Mouse (Mus musculus): ENCODE results near the gene Ehd2. TPM values are rescaled to one million over a fixed set of nuclear protein-coding genes. Genes with fewer than 3 reads are reported as not detected.
A peak's percentile ranks its signal among the peaks of the same experiment; 100 is the strongest.

Ehd2 gene
- polyA plus RNA-seq (2016; fragmentation: Nextera tagmentation; extraction: Ambion mirVana) = 6.6 and 7.6 TPM in 2 replicates

DNA sequence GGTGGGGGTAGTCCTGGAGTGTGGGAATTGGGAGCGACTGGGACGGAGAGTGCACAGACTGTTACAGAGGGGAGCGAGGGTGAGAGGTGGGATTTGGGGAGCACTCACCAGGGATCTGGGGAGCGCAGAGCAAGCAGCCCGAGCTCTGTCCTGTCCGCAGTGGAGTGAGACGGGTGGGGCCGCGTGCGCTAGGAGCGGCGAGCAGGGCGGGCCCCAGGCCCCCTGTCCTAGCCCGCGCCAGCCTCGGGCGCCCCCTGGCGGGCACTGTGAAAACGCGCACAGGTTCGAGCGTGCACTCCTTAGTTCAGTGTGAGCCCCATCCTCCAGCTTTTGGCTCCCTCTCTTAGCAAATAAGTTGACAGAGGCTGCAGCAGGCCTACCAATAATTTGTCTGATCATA lies at the start of gene Ehd2:
Gene Ehd2, minus strand, starts transcription at position 256 of the 400 bp plus-strand sequence.
- peaks cover 28% of the 10 kb centered on the region for H3K36me3 ChIP-seq (replicated peaks)
- peaks cover 11% of the 10 kb centered on the region for H3K4me1 ChIP-seq
- peak within 1 kb of the TSS; percentile 30 for H3K4me3 ChIP-seq (replicated peaks)
- no peak within 1 kb of the TSS for H3K27ac ChIP-seq
- H3K9ac ChIP-seq = no peak within 1 kb of the TSS
- H3K4me2 ChIP-seq = peak within 1 kb of the TSS; percentile 49
- ATAC-seq (ENCODE audit: low FRiP score) = peak; percentile 87
- H3K27me3 ChIP-seq = no peaks in the 10 kb centered on the region
- no peaks in the 10 kb centered on the region for H3K9me3 ChIP-seq
- under 1% methylated on average over 22 of the region's 22 CpGs for WGBS

DNA sequence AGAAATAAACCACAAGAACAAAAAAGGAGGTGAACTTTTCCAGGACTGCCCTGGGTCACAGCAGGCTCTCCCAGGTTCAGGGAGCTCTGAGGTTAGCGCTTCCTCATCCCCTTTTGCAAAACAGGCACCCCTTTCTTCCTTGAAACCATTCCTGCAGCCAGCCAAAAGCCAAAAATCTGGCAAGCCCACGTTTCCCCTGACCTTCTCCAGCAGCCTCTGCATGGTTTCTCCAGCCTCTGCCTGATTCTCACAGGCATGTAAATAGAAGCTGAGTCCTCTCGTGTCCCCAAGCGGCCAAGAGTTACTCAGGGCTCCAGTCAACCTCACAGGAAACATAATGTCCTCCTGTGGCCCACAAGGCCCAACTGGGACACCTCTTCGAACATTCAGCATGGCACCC lies 48.0 kb upstream of the Ehd2 start:
- Histone ChIP-seq H3K36me3 (replicated peaks) (peaks cover 15% of the 10 kb centered on the region; the same call in 1 of the 2 replicates), H3K4me3 (replicated peaks) (no peak overlapping the region), H3K27me3 (no peaks in the 10 kb centered on the region), H3K9me3 (no peaks in the 10 kb centered on the region), H3K9ac (no peak overlapping the region), H3K27ac (no peak overlapping the region), H3K4me1 (0 out of 2 replicates have a peak, but pooled peaks cover 2% of the 10 kb centered on the region), H3K4me2 (no peak overlapping the region)
- no peak for ATAC-seq (ENCODE audit: low FRiP score)
- 84% methylated on average over 5 of the region's 5 CpGs for WGBS

DNA sequence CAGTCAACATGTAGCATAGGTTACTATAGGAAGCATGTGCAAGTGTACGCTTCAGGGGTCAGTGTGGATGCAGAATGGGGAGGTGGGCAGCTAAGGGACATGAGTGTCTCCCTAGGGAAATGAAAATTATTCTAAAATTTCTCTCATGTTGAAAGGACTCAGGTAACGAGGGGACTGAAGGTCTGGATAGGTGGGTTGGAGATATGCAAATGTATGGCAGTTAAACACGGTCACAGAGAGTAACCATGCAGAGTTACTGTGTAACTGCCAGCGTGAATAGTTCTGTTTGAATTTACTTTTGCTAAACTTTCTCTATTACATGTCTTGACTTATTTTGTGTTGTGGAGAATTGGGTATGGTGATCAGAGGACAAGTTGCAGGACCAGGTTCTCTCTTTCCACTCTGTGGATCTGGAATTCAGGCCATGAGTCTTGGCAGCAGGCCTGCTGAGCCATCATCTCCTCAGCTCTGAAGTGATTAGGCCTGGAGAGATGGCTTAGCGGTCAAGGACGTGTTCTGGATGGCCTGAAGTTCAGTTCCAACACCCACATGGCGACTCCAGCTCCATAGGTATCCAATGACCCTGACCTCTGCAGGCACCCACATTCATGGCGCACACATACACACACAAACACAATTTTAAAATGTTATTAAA lies 47.3 kb upstream of the Ehd2 start:
- H3K4me3 ChIP-seq (replicated peaks) = no peak overlapping the region
- H3K36me3 ChIP-seq (replicated peaks) = peaks cover 15% of the 10 kb centered on the region; the same call in 1 of the 2 replicates
- H3K9ac ChIP-seq = no peak overlapping the region
- H3K9me3 ChIP-seq = no peaks in the 10 kb centered on the region
- WGBS = 93% methylated on average over 8 of the region's 8 CpGs
- no peak overlapping the region for H3K27ac ChIP-seq
- H3K4me1 ChIP-seq = 0 out of 2 replicates have a peak, but pooled peaks cover 2% of the 10 kb centered on the region
- ATAC-seq (ENCODE audit: low FRiP score) = no peak
- H3K4me2 ChIP-seq = no peak overlapping the region
- H3K27me3 ChIP-seq = no peaks in the 10 kb centered on the region

DNA sequence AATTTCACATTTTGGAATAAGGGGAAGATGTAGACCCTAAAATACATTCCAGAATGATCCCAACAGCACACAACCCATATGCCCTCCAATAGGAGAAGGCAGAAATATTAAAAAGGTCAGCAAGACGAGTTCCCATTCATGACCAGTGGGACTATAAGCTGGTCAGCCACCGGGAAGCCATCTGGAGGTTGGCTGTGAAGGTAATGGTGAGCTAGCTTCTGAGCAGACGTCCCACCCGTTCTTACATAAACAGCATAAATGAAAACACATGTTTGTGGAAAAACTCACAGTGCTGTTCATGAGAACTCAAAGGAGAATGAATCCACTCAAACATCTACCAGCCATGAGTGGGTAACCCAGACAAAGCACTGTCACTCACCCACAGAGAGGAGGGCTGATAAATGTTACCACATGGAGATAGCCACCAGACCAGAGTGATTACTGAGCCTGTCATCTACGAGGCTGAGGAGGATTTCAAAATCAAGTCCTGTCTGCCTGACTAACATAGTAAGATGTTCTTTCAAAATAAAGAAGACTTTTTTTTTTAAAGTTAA lies 46.4 kb upstream of the Ehd2 start:
- peaks cover 15% of the 10 kb centered on the region; the same call in 1 of the 2 replicates for H3K36me3 ChIP-seq (replicated peaks)
- ATAC-seq (ENCODE audit: low FRiP score) = no peak

DNA sequence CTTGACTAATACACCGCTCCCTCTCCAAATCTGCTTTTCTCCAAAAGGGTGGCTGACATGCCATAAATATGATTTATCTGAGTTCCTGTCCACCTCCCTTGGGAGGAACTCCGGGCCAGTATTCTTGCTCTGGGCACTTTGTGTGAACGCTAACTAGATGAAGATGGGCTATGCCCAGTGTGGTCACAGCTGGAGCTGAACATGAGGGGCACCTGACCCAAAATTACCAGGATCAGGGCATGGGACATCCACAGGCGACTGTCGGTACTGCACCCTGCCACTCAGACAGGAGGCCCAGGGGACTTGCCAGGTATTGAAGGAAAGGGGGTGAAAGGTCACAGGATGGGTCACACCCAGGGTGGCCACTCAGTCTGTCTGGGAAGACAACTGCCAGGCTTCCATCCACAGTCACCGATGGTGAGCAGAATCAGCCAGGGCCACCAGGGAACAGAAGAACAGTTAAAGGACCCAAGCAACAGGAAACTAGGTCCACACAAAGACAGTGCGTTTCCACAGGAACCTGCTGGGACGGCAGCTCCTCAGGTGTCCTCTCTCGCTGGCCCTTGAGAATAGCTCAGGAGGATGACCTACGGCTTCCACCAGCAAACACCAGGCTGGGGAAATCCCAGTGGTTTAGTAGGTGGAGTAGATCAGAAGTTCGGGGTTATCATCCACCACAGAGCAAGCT lies 45.4 kb upstream of the Ehd2 start:
- no peak for ATAC-seq (ENCODE audit: low FRiP score)
- WGBS = 82% methylated on average over 11 of the region's 11 CpGs

More for the DNA sequence above, 46.4 kb upstream of the Ehd2 start:
- no peak overlapping the region for H3K9ac ChIP-seq
- H3K4me1 ChIP-seq = 0 out of 2 replicates have a peak, but pooled peaks cover 2% of the 10 kb centered on the region
- H3K4me3 ChIP-seq (replicated peaks) = no peak overlapping the region
- 86% methylated on average over 5 of the region's 5 CpGs for WGBS
- no peaks in the 10 kb centered on the region for H3K27me3 ChIP-seq
- H3K9me3 ChIP-seq = no peaks in the 10 kb centered on the region
- H3K27ac ChIP-seq = no peak overlapping the region
- no peak overlapping the region for H3K4me2 ChIP-seq

DNA sequence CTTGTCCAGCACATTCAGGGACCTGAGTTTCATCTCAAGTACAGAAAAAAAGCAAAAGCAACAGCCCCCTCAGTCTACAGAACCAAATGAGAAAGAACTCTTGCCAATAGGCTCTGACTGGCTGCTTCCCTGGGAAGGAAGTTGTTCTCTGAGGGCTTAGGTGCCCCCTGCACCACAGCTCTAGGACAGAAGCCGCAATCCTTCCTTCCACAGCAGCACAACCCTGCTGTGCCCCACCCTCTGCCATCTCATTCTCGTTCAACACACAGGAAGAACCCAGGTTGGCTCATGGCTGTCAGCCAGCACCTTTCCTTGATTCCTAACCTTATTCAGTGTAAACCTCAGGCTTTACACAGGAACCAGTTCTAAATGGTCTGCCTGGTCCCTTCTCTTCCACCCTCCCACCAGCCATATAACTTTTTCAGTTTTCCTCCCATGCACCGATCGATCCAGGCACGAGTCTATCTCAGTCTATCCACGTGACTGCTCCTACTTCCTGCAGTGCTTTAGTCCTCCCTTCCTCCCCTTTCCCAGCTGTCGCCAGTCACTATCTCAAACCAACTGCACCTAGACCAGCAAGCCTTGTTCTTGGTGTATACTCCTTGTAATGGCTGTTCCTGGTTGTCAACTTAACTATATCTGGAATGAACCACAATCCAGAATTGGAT lies 44.2 kb upstream of the Ehd2 start:
- Histone ChIP-seq H3K27ac (no peak overlapping the region), H3K27me3 (no peaks in the 10 kb centered on the region), H3K9ac (no peak overlapping the region), H3K9me3 (no peaks in the 10 kb centered on the region), H3K4me3 (replicated peaks) (no peak overlapping the region), H3K4me2 (no peak overlapping the region), H3K36me3 (replicated peaks) (peaks cover 15% of the 10 kb centered on the region; the same call in 1 of the 2 replicates), H3K4me1 (0 out of 2 replicates have a peak, but pooled peaks cover 2% of the 10 kb centered on the region)
- no peak for ATAC-seq (ENCODE audit: low FRiP score)
- WGBS = 96% methylated on average over 7 of the region's 7 CpGs

More for the DNA sequence above, 45.4 kb upstream of the Ehd2 start:
- H3K27ac ChIP-seq = no peak overlapping the region
- no peaks in the 10 kb centered on the region for H3K27me3 ChIP-seq
- no peak overlapping the region for H3K9ac ChIP-seq
- H3K4me3 ChIP-seq (replicated peaks) = no peak overlapping the region
- H3K36me3 ChIP-seq (replicated peaks) = peaks cover 15% of the 10 kb centered on the region; the same call in 1 of the 2 replicates
- no peaks in the 10 kb centered on the region for H3K9me3 ChIP-seq
- H3K4me1 ChIP-seq = 0 out of 2 replicates have a peak, but pooled peaks cover 2% of the 10 kb centered on the region
- H3K4me2 ChIP-seq = no peak overlapping the region

DNA sequence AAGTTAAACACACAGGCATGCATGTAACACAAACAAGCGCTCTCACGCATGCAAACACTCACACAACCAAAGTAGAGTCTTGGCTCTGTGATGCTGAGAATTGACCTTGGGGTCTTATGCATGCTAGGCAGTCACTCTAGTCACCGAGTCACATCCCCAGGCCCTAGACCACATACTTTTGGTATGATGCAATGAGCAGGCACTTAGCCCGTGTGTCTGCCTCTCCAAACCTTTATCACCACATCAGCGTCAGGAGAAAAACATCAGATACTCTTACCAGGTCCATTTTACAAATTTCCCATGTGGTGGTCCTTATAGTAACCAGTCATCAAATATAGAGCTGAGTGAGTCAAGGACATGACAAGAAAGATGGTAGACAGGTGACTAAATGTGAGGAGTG lies 43.3 kb upstream of the Ehd2 start:
- 86% methylated on average over 5 of the region's 5 CpGs for WGBS
- Histone ChIP-seq H3K27ac (no peak overlapping the region), H3K27me3 (no peaks in the 10 kb centered on the region), H3K36me3 (replicated peaks) (peaks cover 19% of the 10 kb centered on the region; the same call in 1 of the 2 replicates), H3K4me2 (no peak overlapping the region), H3K9me3 (no peaks in the 10 kb centered on the region), H3K4me1 (0 out of 2 replicates have a peak, but pooled peaks cover 2% of the 10 kb centered on the region), H3K4me3 (replicated peaks) (no peak overlapping the region), H3K9ac (no peak overlapping the region)
- no peak for ATAC-seq (ENCODE audit: low FRiP score)

DNA sequence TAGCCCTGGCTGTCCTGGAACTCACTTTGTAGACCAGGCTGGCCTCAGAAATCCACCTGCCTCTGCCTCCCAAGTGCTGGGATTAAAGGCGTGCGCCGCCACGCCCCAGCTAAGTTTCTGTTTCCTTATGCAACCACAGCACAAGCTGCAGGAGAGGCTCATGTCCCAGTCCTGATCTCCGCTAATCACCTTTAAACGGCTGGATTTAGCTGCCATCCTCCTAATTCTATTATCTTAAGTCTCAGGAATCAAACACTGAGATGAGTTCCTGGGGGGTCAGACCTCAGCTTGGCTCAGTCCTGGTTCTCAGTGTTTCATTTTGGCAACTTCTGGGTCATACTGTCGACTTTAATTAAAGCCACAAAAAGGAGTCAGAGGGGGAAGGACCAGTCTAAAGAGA lies 42.3 kb upstream of the Ehd2 start:
- H3K9me3 ChIP-seq = no peaks in the 10 kb centered on the region
- 86% methylated on average over 7 of the region's 7 CpGs for WGBS
- no peaks in the 10 kb centered on the region for H3K27me3 ChIP-seq
- H3K27ac ChIP-seq = no peak overlapping the region
- H3K36me3 ChIP-seq (replicated peaks) = peaks cover 14% of the 10 kb centered on the region; the same call in 1 of the 2 replicates
- H3K9ac ChIP-seq = no peak overlapping the region
- no peak overlapping the region for H3K4me2 ChIP-seq
- no peak for ATAC-seq (ENCODE audit: low FRiP score)
- peaks cover 8% of the 10 kb centered on the region for H3K4me1 ChIP-seq
- no peak overlapping the region for H3K4me3 ChIP-seq (replicated peaks)

DNA sequence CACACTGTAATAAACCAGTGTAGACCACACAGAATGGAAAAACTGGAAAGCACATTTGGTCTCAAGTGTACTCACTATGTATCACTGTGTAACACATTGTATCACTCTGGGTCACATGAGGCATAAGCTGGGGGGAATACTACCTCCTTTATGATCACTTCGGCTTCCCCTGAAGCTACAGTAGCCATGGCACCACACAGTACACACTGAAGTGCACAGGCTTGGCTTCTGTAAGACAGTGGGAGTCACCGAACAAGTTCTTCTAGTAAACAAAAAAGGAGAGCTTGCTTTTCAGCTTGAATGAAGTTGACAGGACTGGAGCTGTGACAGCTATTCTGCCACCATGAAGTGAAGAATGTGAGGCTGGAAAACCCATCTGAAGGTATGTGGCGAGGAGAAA lies 37.7 kb upstream of the Ehd2 start:
- no peak overlapping the region for H3K27ac ChIP-seq
- 82% methylated on average over 3 of the region's 3 CpGs for WGBS
- no peak for ATAC-seq (ENCODE audit: low FRiP score)
- no peak overlapping the region for H3K4me3 ChIP-seq (replicated peaks)
- no peaks in the 10 kb centered on the region for H3K27me3 ChIP-seq
- H3K9ac ChIP-seq = no peak overlapping the region
- H3K4me2 ChIP-seq = no peak overlapping the region
- peaks cover 12% of the 10 kb centered on the region for H3K4me1 ChIP-seq
- H3K9me3 ChIP-seq = no peaks in the 10 kb centered on the region
- 0 out of 2 replicates have a peak, but pooled peaks cover 4% of the 10 kb centered on the region for H3K36me3 ChIP-seq (replicated peaks)

DNA sequence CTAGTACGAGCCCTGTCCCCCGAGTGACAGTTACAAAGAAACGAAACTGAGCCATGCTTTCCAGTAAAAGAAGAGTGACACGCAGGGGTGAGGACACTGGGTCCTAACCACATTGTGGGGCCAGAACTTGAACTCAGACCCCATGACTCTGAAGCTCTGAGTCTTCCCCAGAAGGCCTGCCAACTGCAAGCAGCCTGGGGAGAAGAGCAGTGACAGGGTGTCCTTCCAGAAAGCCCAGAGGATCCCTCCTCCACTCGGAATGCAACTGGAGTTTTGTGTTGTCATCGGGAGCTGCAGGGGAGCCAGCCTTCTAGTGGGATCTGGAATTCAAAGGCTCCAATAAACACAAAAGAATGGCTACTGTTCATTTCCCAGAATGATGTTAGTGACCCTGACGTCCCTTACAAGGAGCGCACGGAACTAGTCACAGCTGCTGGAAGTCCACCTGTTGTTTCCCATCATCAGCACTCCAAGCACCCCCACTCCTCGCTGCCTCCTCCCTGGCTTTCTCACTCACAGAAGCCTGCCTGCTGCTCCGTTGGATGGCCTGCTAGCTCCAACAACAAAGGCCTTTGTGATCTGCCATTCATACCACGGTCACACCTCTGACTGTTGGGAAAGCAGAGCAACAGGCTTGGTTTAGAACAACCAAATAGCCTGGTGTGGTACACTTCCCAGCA lies 37.0 kb upstream of the Ehd2 start:
- no peak overlapping the region for H3K9ac ChIP-seq
- no peaks in the 10 kb centered on the region for H3K27me3 ChIP-seq
- no peak overlapping the region for H3K4me2 ChIP-seq
- H3K9me3 ChIP-seq = peaks cover 2% of the 10 kb centered on the region; the same call in 1 of the 2 replicates
- no peak overlapping the region for H3K4me3 ChIP-seq (replicated peaks)
- WGBS = 49% methylated on average over 12 of the region's 12 CpGs
- no peak for ATAC-seq (ENCODE audit: low FRiP score)
- no peak overlapping the region for H3K27ac ChIP-seq
- H3K4me1 ChIP-seq = peaks cover 12% of the 10 kb centered on the region
- H3K36me3 ChIP-seq (replicated peaks) = peaks cover 6% of the 10 kb centered on the region

DNA sequence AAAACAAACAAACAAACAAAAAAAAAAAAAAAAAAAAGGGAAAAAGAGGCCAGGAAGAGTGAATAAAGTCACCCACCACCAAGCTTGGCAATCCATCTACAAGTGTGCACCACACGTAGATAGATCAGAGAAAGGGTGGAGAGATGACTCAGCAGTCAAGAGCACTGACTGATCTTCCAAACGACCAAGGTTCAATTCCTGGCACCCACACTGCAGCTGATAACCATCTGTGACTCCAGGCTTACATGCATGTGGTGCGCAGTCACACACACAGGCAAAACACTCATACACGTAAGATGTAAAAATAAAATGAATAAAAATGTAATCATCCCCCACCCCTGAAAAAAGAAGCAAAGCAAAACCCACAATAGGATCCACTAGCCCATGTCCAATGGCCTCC lies 35.7 kb upstream of the Ehd2 start:
- Histone ChIP-seq H3K9me3 (peaks cover 4% of the 10 kb centered on the region; the same call in 1 of the 2 replicates), H3K27ac (no peak overlapping the region), H3K4me3 (replicated peaks) (no peak overlapping the region), H3K27me3 (no peaks in the 10 kb centered on the region), H3K9ac (no peak overlapping the region), H3K4me2 (no peak overlapping the region), H3K36me3 (replicated peaks) (peaks cover 13% of the 10 kb centered on the region), H3K4me1 (peaks cover 12% of the 10 kb centered on the region)
- no peak for ATAC-seq (ENCODE audit: low FRiP score)
- 91% methylated on average over 4 of the region's 4 CpGs for WGBS

All from forebrain, embryonic 12.5 days (tissue).